Mouse (Mus musculus): ENCODE data around the gene Tfap2b. TPM values are rescaled to one million over a fixed set of nuclear protein-coding genes. Genes with fewer than 3 reads are reported as not detected.

The Tfap2b gene
- not detected for polyA plus RNA-seq (2017; shearing (Covaris generic))

GRCm38 (mm10) chr1:19208641-19209358, at the start of gene Tfap2b:
Gene Tfap2b (plus strand): TSS chr1:19208914.

Other genes with a start within 250 kb of the Tfap2b start
- gene Tfap2d, start 105.9 kb upstream of the Tfap2b start, polyA plus RNA-seq (2017; shearing (Covaris generic)): not detected

Measured in effector memory CD4-positive, alpha-beta T cell, adult 7 months (primary cell).